Comparison of ENCODE assay signal across 15 mouse cellular contexts in the genomic region with DNA sequence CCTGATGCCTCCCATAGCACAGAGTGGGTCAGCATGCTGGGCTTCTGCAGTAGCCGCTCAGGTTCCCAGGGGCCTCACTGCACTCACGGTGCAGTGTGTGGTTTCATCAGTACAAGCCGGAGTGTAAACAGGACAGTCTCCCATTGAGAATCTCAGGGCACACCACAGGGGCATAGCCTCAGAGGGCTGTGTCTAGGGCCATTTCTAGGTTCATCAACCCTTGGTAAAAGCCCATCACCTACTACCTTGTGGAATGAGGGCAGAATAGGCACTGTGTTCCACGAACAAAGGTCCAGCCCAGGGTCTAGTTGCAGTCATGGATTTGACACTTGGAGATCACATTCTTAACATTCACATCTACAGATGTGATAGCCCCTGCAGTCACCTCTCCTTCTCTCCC.
DNase-seq lines count a peak whose midpoint lies in the region; ATAC-seq and TF ChIP-seq lines count a peak whose summit lies in the region.
"Had no signal": no experiment of that assay in that cellular context is flagged by ENCODE, and none has a peak within 500 bp of the region (broad histone marks: within the 10 kb centered on the region; RNA-seq: fewer than 3 reads in every experiment).

No protein-coding gene starts in this region.

- 81% methylated on average over 4 of the region's 4 CpGs for WGBS in forebrain, embryonic 12.5 days
- 74% methylated on average over 4 of the region's 4 CpGs for WGBS in forebrain, postnatal 0 days
- WGBS in limb, embryonic 13.5 days = 71% methylated on average over 4 of the region's 4 CpGs
- WGBS in limb, embryonic 10.5 days = 79% methylated on average over 4 of the region's 4 CpGs
- WGBS in forebrain, embryonic 15.5 days = 76% methylated on average over 4 of the region's 4 CpGs
- WGBS in midbrain, embryonic 16.5 days = 55% methylated on average over 4 of the region's 4 CpGs

- no peak overlapping the region for H3K4me3 ChIP-seq in forebrain, embryonic 12.5 days (replicated peaks)
- H3K4me3 ChIP-seq in forebrain, postnatal 0 days (ENCODE audit: low read depth, low read length) = no peak overlapping the region
- H3K4me3 ChIP-seq in limb, embryonic 13.5 days = no peak overlapping the region
- no peak overlapping the region for H3K4me3 ChIP-seq in limb, embryonic 10.5 days
- H3K4me3 ChIP-seq in forebrain, embryonic 15.5 days = no peak overlapping the region
- no peak overlapping the region for H3K4me3 ChIP-seq in midbrain, embryonic 16.5 days (ENCODE audit: low read depth, low read length)
- H3K4me3 ChIP-seq: kidney, embryonic 15.5 days; limb, embryonic 12.5 days had no signal

- H3K27ac ChIP-seq in forebrain, embryonic 12.5 days = peak overlapping the region; percentile 31; the same call in 1 of the 2 replicates
- no peak overlapping the region for H3K27ac ChIP-seq in forebrain, postnatal 0 days (ENCODE audit: low read depth, low read length)
- H3K27ac ChIP-seq in limb, embryonic 13.5 days = 0 out of 2 replicates have a peak overlapping the region, but pooled peaks have one; percentile 3
- no peak overlapping the region for H3K27ac ChIP-seq in limb, embryonic 10.5 days
- H3K27ac ChIP-seq in forebrain, embryonic 15.5 days (replicated peaks) = peak overlapping the region; percentile 38
- H3K27ac ChIP-seq in midbrain, embryonic 16.5 days (ENCODE audit: low read length) = peak overlapping the region; percentile 53
- H3K27ac ChIP-seq: kidney, embryonic 15.5 days; limb, embryonic 12.5 days; liver, embryonic 14.5 days had no signal

- H3K9me3 ChIP-seq in forebrain, embryonic 12.5 days = no peaks in the 10 kb centered on the region
- no peaks in the 10 kb centered on the region for H3K9me3 ChIP-seq in forebrain, postnatal 0 days (ENCODE audit: low read length)
- H3K9me3 ChIP-seq in limb, embryonic 13.5 days = no peaks in the 10 kb centered on the region
- no peaks in the 10 kb centered on the region for H3K9me3 ChIP-seq in limb, embryonic 10.5 days (replicated peaks)
- H3K9me3 ChIP-seq in forebrain, embryonic 15.5 days = no peaks in the 10 kb centered on the region
- no peaks in the 10 kb centered on the region for H3K9me3 ChIP-seq in midbrain, embryonic 16.5 days (replicated peaks; ENCODE audit: control insufficient read depth, low read length, poor library complexity, severe bottlenecking)
- H3K9me3 ChIP-seq: kidney, embryonic 15.5 days; limb, embryonic 12.5 days had no signal

- no peak overlapping the region for H3K4me2 ChIP-seq in forebrain, embryonic 12.5 days
- no peak overlapping the region for H3K4me2 ChIP-seq in forebrain, postnatal 0 days (ENCODE audit: low read depth)
- no peak overlapping the region for H3K4me2 ChIP-seq in limb, embryonic 13.5 days (replicated peaks)
- no peak overlapping the region for H3K4me2 ChIP-seq in forebrain, embryonic 15.5 days (replicated peaks)
- H3K4me2 ChIP-seq in midbrain, embryonic 16.5 days (ENCODE audit: low read length) = no peak overlapping the region
- H3K4me2 ChIP-seq: heart, embryonic 11.5 days; kidney, embryonic 15.5 days; limb, embryonic 12.5 days had no signal

- ATAC-seq in forebrain, embryonic 12.5 days (ENCODE audit: low FRiP score) = no peak
- no peak for ATAC-seq in forebrain, postnatal 0 days
- ATAC-seq in limb, embryonic 13.5 days (ENCODE audit: low FRiP score, low read depth) = no peak
- ATAC-seq in forebrain, embryonic 15.5 days (replicated peaks) = no peak
- ATAC-seq in midbrain, embryonic 16.5 days = 0 out of 2 replicates have a peak, but pooled peaks have one; percentile 16

- no peaks in the 10 kb centered on the region for H3K36me3 ChIP-seq in forebrain, embryonic 12.5 days (replicated peaks)
- no peaks in the 10 kb centered on the region for H3K36me3 ChIP-seq in forebrain, postnatal 0 days (ENCODE audit: insufficient read depth)
- no peaks in the 10 kb centered on the region for H3K36me3 ChIP-seq in limb, embryonic 13.5 days
- no peaks in the 10 kb centered on the region for H3K36me3 ChIP-seq in limb, embryonic 10.5 days
- no peaks in the 10 kb centered on the region for H3K36me3 ChIP-seq in forebrain, embryonic 15.5 days
- H3K36me3 ChIP-seq in midbrain, embryonic 16.5 days (ENCODE audit: control insufficient read depth, insufficient read depth, low read length) = no peaks in the 10 kb centered on the region
- H3K36me3 ChIP-seq: kidney, embryonic 15.5 days; limb, embryonic 12.5 days had no signal

- no peak overlapping the region for H3K9ac ChIP-seq in forebrain, embryonic 12.5 days
- no peak overlapping the region for H3K9ac ChIP-seq in forebrain, postnatal 0 days
- H3K9ac ChIP-seq in limb, embryonic 13.5 days = no peak overlapping the region
- H3K9ac ChIP-seq in forebrain, embryonic 15.5 days (replicated peaks) = no peak overlapping the region
- H3K9ac ChIP-seq in midbrain, embryonic 16.5 days (ENCODE audit: low read depth, low read length) = no peak overlapping the region
- H3K9ac ChIP-seq: kidney, embryonic 15.5 days; limb, embryonic 12.5 days; liver, embryonic 14.5 days had no signal

- DNase-seq in forebrain, postnatal 0 days = no peak
- no peak for DNase-seq in limb, embryonic 10.5 days (ENCODE audit: low spot score)
- no peak for DNase-seq in layer of hippocampus, postnatal 14 days (ENCODE audit: low spot score in 2 of 2)
- DNase-seq in yolk sac, embryonic 10.5 days (ENCODE audit: low spot score) = no peak
- DNase-seq: gastrocnemius, postnatal 14 days; heart, postnatal 14 days; thymus, postnatal 36 days had no signal

- H3K27me3 ChIP-seq in forebrain, embryonic 12.5 days = no peaks in the 10 kb centered on the region
- no peaks in the 10 kb centered on the region for H3K27me3 ChIP-seq in forebrain, postnatal 0 days (ENCODE audit: insufficient read depth, low read length)
- no peaks in the 10 kb centered on the region for H3K27me3 ChIP-seq in limb, embryonic 13.5 days
- no peaks in the 10 kb centered on the region for H3K27me3 ChIP-seq in limb, embryonic 10.5 days (ENCODE audit: low read depth, poor library complexity, severe bottlenecking)
- no peaks in the 10 kb centered on the region for H3K27me3 ChIP-seq in forebrain, embryonic 15.5 days
- no peaks in the 10 kb centered on the region for H3K27me3 ChIP-seq in midbrain, embryonic 16.5 days (ENCODE audit: control insufficient read depth, insufficient read depth, low read depth, low read length)
- H3K27me3 ChIP-seq: kidney, embryonic 15.5 days; limb, embryonic 12.5 days had no signal

- no peak for TF ChIP-seq CTCF in forebrain, postnatal 0 days (IDR thresholded peaks at IDR 0.05; ENCODE audit: low read depth)

- peaks cover 49% of the 10 kb centered on the region for H3K4me1 ChIP-seq in forebrain, embryonic 12.5 days
- peaks cover 23% of the 10 kb centered on the region for H3K4me1 ChIP-seq in forebrain, postnatal 0 days (ENCODE audit: insufficient read depth)
- H3K4me1 ChIP-seq in limb, embryonic 13.5 days = peaks cover 41% of the 10 kb centered on the region
- H3K4me1 ChIP-seq in limb, embryonic 10.5 days = peaks cover 36% of the 10 kb centered on the region
- peaks cover 41% of the 10 kb centered on the region for H3K4me1 ChIP-seq in forebrain, embryonic 15.5 days
- peaks cover 43% of the 10 kb centered on the region for H3K4me1 ChIP-seq in midbrain, embryonic 16.5 days (ENCODE audit: control insufficient read depth, insufficient read depth, low read length)

Comparison
In these comparisons a context has a peak if more than half of its experiments do, and no peak if none do; other contexts are left out.
1. H3K27ac ChIP-seq: peak in forebrain, embryonic 12.5 days (single experiment), limb, embryonic 13.5 days (single experiment), forebrain, embryonic 15.5 days (single experiment) and midbrain, embryonic 16.5 days (single experiment); none in forebrain, postnatal 0 days (single experiment) and limb, embryonic 10.5 days (single experiment).